Mouse (Mus musculus) testis, postnatal 14 days (tissue): ENCODE measurements at regions not wholly inside any gene's neighbourhood (a gene's known extent, or its start where the extent isn't known, plus 50 kb on each side); places are given as distances from the start of the nearest gene placed in this dataset.

Experiments
- DNase-seq: peaks from one replicate; pipeline ENCODE4 v3.0.0; 2021; ENCODE audit warnings: low spot score

GRCm38 (mm10) chr17:14610791-14611522, 83.1 kb downstream of the Thbs2 start:
- no peak for DNase-seq

DNA sequence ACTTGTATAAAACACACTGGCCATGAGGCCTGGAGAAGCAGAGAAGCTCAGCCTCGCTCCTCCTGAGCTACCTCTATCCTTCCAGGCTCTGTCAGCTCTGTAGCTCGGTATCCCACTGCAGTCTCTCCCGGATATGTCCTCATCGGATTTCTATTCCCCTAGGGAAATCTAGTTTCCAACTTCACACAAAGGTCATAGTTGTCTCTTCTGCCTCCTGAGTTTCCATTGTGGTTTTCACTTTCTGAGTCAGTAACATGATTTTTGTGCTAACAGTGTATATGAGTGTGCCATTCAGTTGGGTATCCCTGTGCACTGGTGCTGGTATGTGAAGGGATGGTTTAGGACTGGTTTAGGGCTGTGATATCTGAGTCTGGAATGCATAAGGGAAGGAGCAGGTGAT, 85.2 kb downstream of the Thbs2 start:
- DNase-seq: no peak

DNA sequence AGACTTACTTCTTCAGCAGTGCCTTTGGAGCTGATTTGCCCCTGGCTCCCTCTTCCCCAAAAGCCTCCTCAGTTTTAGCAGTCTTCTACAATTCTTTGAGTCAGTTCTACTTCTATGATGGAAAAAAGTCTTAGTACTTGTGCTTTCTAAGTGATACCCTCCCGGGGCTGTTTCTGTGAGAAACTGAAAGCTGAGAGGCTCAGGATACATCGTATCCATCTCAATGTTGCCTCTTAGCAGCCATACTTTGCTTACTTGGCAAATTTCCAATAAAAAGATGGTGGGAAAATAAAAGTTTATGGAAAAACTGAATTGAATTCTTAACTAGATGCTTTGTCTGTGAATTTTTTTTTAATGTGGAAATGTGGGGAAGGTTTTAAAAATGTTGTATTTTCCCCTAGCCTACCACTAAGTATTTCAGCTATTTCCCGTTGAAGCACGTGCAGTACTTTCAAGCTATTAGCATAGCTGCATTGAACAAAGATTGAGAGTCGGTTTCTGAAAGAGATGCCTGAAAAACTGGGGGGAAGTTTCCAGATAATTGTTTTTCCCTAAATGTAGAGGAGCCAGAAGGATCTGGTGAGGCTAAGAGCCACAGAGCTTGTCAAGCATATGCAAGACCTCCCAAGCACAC, 87.6 kb downstream of the Thbs2 start:
- DNase-seq: no peak

GRCm38 (mm10) chr17:14599681-14600080, 94.4 kb downstream of the Thbs2 start:
- DNase-seq: no peak

DNA sequence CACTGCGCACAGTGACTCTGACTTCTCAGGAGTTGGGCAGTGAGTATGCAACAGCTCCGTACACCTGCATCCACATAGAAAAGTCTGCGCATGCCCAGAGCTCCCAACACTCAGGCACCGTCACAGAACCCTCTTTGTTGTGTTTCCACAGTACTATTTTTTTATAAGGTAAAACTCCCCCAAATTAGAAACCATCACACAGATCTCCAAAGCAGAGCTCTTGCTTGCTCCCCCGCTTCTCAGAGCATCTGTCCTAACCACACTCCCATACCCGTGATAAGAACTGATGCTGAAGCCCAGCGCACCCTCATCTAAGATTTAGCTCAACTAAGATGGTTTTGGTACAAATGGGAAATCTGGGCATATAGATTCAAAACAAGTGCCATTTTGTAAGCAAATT, 97.6 kb downstream of the Thbs2 start:
- no peak for DNase-seq

DNA sequence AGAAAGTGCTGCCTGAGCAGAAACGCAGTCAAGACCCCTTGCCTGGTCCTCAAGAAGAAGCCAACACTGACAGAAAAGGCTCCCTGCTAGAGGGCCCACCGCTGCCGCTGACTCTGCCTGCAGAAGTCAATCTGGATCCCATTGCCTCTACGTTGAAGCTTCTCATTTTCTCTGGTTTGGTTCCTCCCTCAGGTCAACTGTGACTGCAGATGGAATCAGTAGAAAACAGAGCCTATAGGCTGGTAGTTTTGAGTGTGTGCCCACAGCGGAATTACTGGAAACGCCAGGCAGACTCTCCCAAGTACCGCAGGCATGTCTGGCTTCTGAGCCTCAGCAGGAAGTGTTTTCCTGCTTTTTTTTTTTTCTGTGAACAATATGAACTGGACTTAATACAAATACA, 98.5 kb downstream of the Thbs2 start:
- no peak for DNase-seq

DNA sequence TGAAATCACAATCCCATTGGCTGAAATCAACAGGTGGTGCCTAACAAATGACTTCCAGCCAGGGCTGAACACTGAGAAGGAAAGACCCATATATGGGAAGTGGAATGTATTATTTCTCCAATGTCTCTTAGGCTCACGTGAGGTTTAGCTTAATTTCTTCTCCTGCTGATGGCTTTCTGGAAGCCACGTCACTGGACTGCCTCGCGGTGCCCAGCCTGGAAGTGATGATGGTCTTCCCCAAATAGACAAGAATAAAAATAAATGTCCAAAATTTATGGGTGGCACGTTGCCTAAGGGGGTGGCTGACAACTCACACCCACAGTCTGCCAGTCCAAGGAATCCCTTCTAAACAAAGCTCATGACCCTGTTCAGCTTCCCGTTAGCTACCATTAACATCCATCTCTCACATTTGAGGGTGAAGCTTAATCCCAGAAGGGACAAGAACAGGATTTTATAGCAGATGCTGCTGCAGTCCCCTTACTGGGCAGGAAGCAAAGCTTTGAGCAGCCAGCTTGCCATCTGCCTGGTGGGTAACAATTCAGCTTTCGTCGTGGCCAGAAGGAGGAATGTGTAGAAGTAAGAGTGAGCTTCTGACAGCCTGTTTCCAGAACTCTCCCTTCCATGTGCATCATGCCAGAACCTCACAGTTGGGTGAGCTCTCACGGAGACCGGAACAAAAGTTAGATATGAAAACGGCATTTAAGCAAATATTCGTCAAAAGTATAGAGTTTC, 105.8 kb downstream of the Thbs2 start:
- DNase-seq: no peak

DNA sequence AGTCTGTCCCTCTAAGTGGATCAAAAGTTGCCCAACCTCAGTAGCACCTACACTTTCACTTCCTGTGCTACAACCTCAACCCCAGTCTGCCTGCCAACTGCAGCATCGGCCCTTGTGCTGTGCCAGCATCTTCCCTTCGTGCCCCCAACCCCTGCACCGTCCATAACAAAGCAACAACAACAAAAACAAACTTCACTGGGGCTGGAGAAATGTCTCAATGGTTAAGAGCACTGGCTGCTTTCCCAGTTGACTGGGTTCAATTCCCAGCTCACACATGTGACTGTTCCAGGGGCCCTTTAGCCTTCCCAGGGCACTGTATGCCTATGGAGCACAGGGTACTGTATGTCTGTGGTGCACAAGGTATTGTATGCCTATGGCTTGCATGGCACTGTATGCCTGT, 114.4 kb downstream of the Thbs2 start:
- DNase-seq: no peak

DNA sequence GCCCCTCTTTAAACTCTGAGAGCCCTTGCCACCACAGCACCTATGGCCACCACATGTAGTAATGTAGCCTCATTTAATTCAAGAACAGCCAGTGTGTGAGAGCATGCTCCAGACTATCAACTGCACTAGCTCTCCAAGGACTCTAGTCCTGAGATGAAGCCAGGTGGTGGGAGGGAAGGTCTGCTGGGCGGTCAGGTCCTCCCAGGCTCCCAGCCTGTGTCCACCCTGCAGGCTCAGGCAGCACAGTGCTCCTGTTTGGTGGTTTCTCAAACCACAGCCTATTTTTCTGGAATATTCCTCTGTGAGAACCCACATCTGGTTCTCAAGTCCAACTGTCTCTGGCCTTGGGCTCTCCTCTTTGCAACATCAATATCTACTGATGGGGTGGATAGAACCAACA, 115.3 kb downstream of the Thbs2 start:
- DNase-seq: peak; percentile 43

DNA sequence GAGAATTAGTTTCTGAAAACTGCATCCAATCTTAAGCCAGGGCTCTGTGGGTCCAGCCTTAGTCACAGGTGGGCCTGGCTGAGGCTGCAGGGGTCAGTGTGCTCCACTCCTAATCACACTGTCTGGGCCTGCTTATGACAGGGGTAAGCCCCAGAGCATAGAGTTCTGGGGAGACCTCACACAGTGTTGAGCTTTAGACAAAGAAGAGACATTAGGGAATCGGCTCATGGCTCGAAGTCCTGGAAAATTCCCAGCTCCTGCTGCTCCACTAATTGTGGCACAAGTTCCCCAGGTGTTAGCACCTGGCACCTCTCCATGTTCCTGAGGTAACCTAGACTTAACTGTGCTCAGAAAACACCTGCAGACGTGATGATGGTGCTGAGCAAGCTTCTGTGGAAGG, 115.8 kb downstream of the Thbs2 start:
- no peak for DNase-seq

- no peak for DNase-seq
These were observed 117.9 kb downstream of the Thbs2 start for GRCm38 (mm10) chr17:14576159-14576558.

DNA sequence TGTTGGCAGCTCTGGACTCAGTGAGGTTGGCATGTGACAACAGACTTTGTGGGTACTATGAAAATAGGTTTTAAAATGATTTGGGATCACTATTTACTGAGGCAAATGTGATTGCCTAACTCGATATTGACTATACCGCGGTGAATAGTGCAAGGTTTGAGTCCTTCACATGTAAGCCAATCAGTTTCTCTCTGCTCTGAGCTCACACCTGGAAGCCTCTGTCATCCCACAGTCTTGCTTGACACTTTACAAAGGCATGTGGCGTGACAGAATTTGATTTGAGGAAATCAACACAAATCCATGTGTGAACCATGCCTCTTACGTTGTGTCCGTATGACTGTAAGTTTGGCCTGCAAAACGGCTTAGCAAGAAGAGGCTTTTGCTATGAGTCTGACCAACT, 122.9 kb downstream of the Thbs2 start:
- no peak for DNase-seq

- DNase-seq: no peak
These were observed 123.7 kb downstream of the Thbs2 start for GRCm38 (mm10) chr17:14570266-14570775.

- no peak for DNase-seq
These were observed 131.8 kb downstream of the Thbs2 start for GRCm38 (mm10) chr17:14562191-14562590.

GRCm38 (mm10) chr17:14557214-14557613, 136.8 kb downstream of the Thbs2 start:
- no peak for DNase-seq

DNA sequence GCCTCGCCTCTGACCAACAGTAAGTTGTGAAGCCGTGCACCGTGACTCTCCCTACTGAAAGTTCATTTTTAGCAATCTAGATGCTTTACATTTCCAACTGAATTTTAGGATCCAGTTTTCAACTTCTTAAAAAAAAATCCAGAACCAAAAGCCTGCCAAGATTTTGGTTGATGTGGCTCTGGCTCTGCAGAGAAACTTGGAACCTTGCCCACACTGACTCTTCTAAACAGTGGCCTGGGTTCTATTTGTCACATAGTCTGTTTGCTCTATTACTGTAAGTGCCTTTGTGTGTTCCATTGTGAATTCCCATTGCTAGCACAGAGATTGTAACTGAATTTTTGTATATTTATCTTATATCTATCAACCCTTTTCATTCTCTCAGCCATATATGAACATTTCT, 140.8 kb downstream of the Thbs2 start:
- no peak for DNase-seq

DNA sequence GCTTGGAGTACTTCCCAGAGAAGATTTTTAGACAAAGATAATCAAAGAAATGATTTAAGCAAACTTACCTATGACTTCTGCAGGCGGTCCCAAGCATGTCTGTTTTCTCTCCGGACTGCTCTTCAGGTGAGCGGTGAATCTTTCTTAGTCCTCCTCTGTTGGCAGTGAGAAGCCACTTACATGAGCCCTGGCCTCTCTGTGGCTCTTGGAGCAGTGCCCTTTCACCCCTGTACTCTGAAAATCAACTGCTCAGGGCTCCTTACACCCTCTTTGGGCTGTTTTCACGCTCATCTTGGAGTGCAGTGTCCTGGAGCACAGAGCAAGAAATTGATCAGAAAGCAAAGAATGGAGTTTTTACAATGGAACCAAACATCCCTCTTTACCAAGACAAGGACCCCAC, 142.0 kb downstream of the Thbs2 start:
- no peak for DNase-seq

DNA sequence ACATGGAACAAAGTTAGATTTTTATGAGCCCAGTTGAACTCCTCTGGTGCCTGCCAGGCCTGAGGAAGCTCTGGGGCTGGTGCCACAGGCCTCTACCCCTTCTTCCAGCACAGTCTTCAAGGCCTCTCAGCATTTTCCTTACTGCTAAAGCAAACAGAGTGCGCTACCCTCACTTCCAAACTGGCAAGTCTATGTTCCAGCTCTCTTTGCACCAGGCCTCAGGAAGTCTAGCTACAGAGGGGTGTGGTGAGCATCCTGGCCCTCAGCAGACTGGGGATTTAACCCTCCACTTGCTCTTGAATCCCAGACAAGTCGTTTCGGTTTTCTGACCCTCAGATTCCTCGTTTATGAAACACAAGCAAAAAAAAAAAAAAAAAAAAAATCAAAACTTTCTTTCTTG, 142.4 kb downstream of the Thbs2 start:
- no peak for DNase-seq

GRCm38 (mm10) chr17:14545822-14546473, 148.1 kb downstream of the Thbs2 start:
- DNase-seq: peak; percentile 66

DNA sequence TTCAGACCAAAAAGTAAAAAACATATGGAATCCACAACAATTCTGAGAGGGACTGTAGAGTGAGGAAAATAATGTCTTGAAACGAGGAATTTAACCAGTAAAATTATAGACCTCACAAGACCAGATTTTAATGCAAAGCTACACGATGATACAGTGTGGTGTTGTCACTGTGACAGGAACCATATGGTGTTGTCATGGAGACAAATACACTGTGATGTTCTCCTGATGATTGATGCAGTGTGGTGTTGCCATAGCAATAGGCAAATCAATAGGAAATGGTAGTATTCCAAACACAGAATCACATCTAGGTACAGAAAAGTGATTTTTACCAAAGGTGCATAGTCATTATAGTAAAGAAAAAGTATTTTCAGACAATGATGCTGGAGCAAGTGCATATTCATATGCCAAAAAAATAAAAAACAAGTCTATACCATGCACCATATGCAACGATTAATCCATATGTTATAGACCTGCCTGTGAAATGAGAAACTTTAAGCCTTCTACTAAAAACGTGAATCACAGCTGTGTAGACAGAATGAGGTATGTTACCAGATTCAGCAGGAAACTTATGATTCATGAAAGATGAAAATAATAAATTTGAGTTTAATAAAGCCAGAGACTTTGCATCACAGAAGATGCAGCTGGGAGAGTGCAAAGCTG, 149.6 kb downstream of the Thbs2 start:
- no peak for DNase-seq

DNA sequence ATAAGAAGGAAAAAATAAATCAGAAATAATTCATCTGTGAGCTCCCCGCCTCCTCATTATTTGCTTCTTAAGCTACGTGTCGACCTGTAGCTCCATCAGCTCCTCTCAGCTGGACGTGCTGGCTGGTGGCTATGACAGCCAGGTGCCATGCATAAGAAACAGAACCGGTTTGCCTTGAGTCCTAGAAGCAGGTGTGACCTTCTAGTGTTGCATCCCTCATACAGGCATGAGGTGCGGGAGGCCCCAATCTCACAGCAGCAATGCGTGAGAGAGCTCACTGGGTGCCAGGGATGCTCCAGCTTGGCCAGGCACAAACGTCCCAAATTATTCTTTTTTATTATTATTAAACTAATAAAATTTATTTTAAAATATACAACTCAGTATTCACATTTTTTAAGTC, 153.0 kb downstream of the Thbs2 start:
- no peak for DNase-seq
